Mouse (Mus musculus) hindbrain, postnatal 0 days (tissue): Measurements from ENCODE around the gene Amdhd2. TPM values are rescaled to one million over a fixed set of nuclear protein-coding genes. Genes with fewer than 3 reads are reported as not detected.
A peak's percentile ranks its signal among the peaks of the same experiment; 100 is the strongest.

Source experiments
- ATAC-seq: fragments of 200-750 bp; cut with Nextera tagmentation; 2 replicates; pipeline ENCODE4 v1.8.0; 2017; ENCODE audit warnings: mild to moderate bottlenecking, moderate TSS enrichment, moderate library complexity
- DNase-seq: peaks from one replicate; pipeline ENCODE4 v3.0.0-alpha.2; 2015; ENCODE audit warnings: low spot score
- H3K27ac ChIP-seq: fragments of 300-500 bp; sonication (generic); 2 replicates; pipeline ENCODE4 v1.5.1; 2014; ENCODE audit warnings: mild to moderate bottlenecking
- H3K27me3 ChIP-seq: fragments of 300-500 bp; sonication (generic); 2 replicates; pipeline ENCODE4 v1.6.1; 2014; ENCODE audit warnings: low read length, mixed read lengths; ENCODE audit not compliant: insufficient read depth
- H3K36me3 ChIP-seq: fragments of 300-500 bp; sonication (generic); 2 replicates; pipeline ENCODE4 v1.6.1; 2014; ENCODE audit warnings: low read length, mixed read lengths; ENCODE audit not compliant: insufficient read depth
- H3K4me1 ChIP-seq: fragments of 300-500 bp; sonication (generic); 2 replicates; pipeline ENCODE4 v1.6.1; 2014; ENCODE audit warnings: antibody characterized with exemption, low read length, mixed read lengths; ENCODE audit not compliant: insufficient read depth
- H3K4me2 ChIP-seq: fragments of 300-500 bp; sonication (generic); 2 replicates; pipeline ENCODE4 v1.6.1; 2014; ENCODE audit warnings: low read depth, mild to moderate bottlenecking, low read length, moderate library complexity, mixed read lengths
- H3K4me3 ChIP-seq: fragments of 300-500 bp; sonication (generic); 2 replicates; pipeline ENCODE4 v1.5.1; 2014; ENCODE audit warnings: low read length
- H3K9ac ChIP-seq: fragments of 300-500 bp; sonication (generic); replicated peaks from 2 replicates; pipeline ENCODE4 v1.6.1; 2014; ENCODE audit warnings: mild to moderate bottlenecking, low read length, moderate library complexity, mixed read lengths
- H3K9me3 ChIP-seq: fragments of 300-500 bp; sonication (generic); 2 replicates; pipeline ENCODE4 v1.6.1; 2016; ENCODE audit warnings: low read length, mixed read lengths
- CTCF ChIP-seq: IDR thresholded peaks from 2 replicates; pipeline ENCODE4 v1.5.1; 2016; ENCODE audit warnings: antibody characterized with exemption, control low read depth, low read depth
- WGBS: fragments of 180-500 bp; shearing (Covaris S2); extraction: QIAGEN DNeasy Blood & Tissue Kit; methylation state at CpG from one replicate; pipeline ENCODE4 v1.1.7; 2014; 5-methylcytosine and 5-hydroxymethylcytosine counted together
- polyA plus RNA-seq: library from polyadenylated mRNA; unstranded; fragments of >200 nt; fragmentation: Nextera tagmentation; extraction: Ambion mirVana; gene quantifications from 2 replicates; pipeline ENCODE4 v1.2.1, GENCODE M21; 2015
- total RNA-seq: library from RNA; depleted of rRNA; stranded (reverse); fragments of >200 nt; gene quantifications from 2 replicates; pipeline ENCODE4 v1.2.3, GENCODE M21; 2014; rRNA removed

The Amdhd2 gene
- total RNA-seq (42.0 and 53.0 TPM in 2 replicates), polyA plus RNA-seq (38.4 and 40.0 TPM in 2 replicates)

GRCm38 (mm10) chr17:24163176-24163962 lies at the start of gene Amdhd2:
Gene Amdhd2 (minus strand): TSS chr17:24163766.
- DNase-seq (peak; percentile 97), ATAC-seq (peak; percentile 93)
- TF ChIP-seq CTCF = no peak
- peaks cover 3% of the 10 kb centered on the region; the same call in 1 of the 2 replicates for H3K36me3 ChIP-seq
- H3K4me3 ChIP-seq = peak within 1 kb of the TSS; percentile 63
- peaks cover 14% of the 10 kb centered on the region for H3K4me1 ChIP-seq
- H3K9ac ChIP-seq = peak within 1 kb of the TSS; percentile 56
- WGBS = under 1% methylated on average over 47 of the region's 47 CpGs
- H3K9me3 ChIP-seq = no peaks in the 10 kb centered on the region
- no peaks in the 10 kb centered on the region for H3K27me3 ChIP-seq
- peak within 1 kb of the TSS; percentile 87 for H3K4me2 ChIP-seq
- peak within 1 kb of the TSS; percentile 83 for H3K27ac ChIP-seq

GRCm38 (mm10) chr17:24213186-24213585 lies 49.6 kb upstream of the Amdhd2 start:
- H3K27me3 ChIP-seq = no peaks in the 10 kb centered on the region
- H3K4me2 ChIP-seq = no peak overlapping the region
- no peak overlapping the region for H3K27ac ChIP-seq
- H3K9me3 ChIP-seq = no peaks in the 10 kb centered on the region
- TF ChIP-seq CTCF = no peak
- no peak overlapping the region for H3K4me3 ChIP-seq
- peaks cover 7% of the 10 kb centered on the region; the same call in 1 of the 2 replicates for H3K36me3 ChIP-seq
- H3K9ac ChIP-seq = no peak overlapping the region
- DNase-seq (no peak), ATAC-seq (no peak)
- peaks cover 34% of the 10 kb centered on the region for H3K4me1 ChIP-seq
- WGBS = 80% methylated on average over 6 of the region's 6 CpGs

- no peak; the same call in 1 of the 2 replicates for ATAC-seq
- 31% methylated on average over 5 of the region's 5 CpGs for WGBS
- H3K9ac ChIP-seq = no peak overlapping the region
Observed at GRCm38 (mm10) chr17:24212441-24213018, 49.0 kb upstream of the Amdhd2 start.

GRCm38 (mm10) chr17:24211631-24212440 lies 48.3 kb upstream of the Amdhd2 start:
- Histone ChIP-seq H3K27ac (peak overlapping the region; percentile 93), H3K4me1 (peaks cover 47% of the 10 kb centered on the region), H3K4me3 (peak overlapping the region; percentile 49), H3K4me2 (peak overlapping the region; percentile 94), H3K9me3 (no peaks in the 10 kb centered on the region), H3K9ac (peak overlapping the region; percentile 67), H3K36me3 (peaks cover 7% of the 10 kb centered on the region; the same call in 1 of the 2 replicates), H3K27me3 (no peaks in the 10 kb centered on the region)
- WGBS = 1% methylated on average over 37 of the region's 37 CpGs
- DNase-seq (peak; percentile 93), ATAC-seq (peak; percentile 80)
- no peak for TF ChIP-seq CTCF

More at GRCm38 (mm10) chr17:24212441-24213018, 49.0 kb upstream of the Amdhd2 start:
- Histone ChIP-seq H3K4me1 (peaks cover 41% of the 10 kb centered on the region), H3K4me2 (peak overlapping the region; percentile 94), H3K4me3 (peak overlapping the region; percentile 49), H3K36me3 (peaks cover 7% of the 10 kb centered on the region; the same call in 1 of the 2 replicates), H3K27ac (0 out of 2 replicates have a peak overlapping the region, but pooled peaks have one; percentile 1), H3K9me3 (no peaks in the 10 kb centered on the region), H3K27me3 (no peaks in the 10 kb centered on the region)
- TF ChIP-seq CTCF = peak; percentile 70
- no peak for DNase-seq

- Histone ChIP-seq H3K9me3 (no peaks in the 10 kb centered on the region), H3K4me3 (no peak overlapping the region), H3K4me2 (peak overlapping the region; percentile 94; the same call in 1 of the 2 replicates), H3K4me1 (peaks cover 59% of the 10 kb centered on the region), H3K36me3 (peaks cover 5% of the 10 kb centered on the region; the same call in 1 of the 2 replicates), H3K27me3 (no peaks in the 10 kb centered on the region), H3K9ac (no peak overlapping the region), H3K27ac (peak overlapping the region; percentile 93; the same call in 1 of the 2 replicates)
- 75% methylated on average over 3 of the region's 3 CpGs for WGBS
- ATAC-seq = no peak
- TF ChIP-seq CTCF = no peak
- DNase-seq = no peak
Observed at GRCm38 (mm10) chr17:24210591-24210990, 47.0 kb upstream of the Amdhd2 start.

GRCm38 (mm10) chr17:24209916-24210240 lies 46.3 kb upstream of the Amdhd2 start:
- TF ChIP-seq CTCF = no peak
- Histone ChIP-seq H3K4me3 (no peak overlapping the region), H3K27ac (peak overlapping the region; percentile 81; the same call in 1 of the 2 replicates), H3K4me2 (peak overlapping the region; percentile 93), H3K9ac (peak overlapping the region; percentile 76; the same call in 1 of the 2 replicates), H3K36me3 (no peaks in the 10 kb centered on the region), H3K27me3 (no peaks in the 10 kb centered on the region), H3K4me1 (peaks cover 62% of the 10 kb centered on the region), H3K9me3 (no peaks in the 10 kb centered on the region)
- DNase-seq (no peak), ATAC-seq (no peak)
- 69% methylated on average over 3 of the region's 3 CpGs for WGBS
